Mouse (Mus musculus) CH12.LX (cell line): Measurements from ENCODE around the gene Nt5c2. TPM values are rescaled to one million over a fixed set of nuclear protein-coding genes. Genes with fewer than 3 reads are reported as not detected.

Source experiments
- DNase-seq: peaks from one replicate; pipeline ENCODE4 v3.0.0-alpha.2; 2013; ENCODE audit errors: extremely low read depth
- H3K27ac ChIP-seq: 2 replicates; pipeline ENCODE4 v1.5.1; 2012; ENCODE audit warnings: low read depth, mild to moderate bottlenecking, control low read depth, moderate library complexity; ENCODE audit not compliant: insufficient read depth
- H3K27me3 ChIP-seq: replicated peaks from 2 replicates; pipeline ENCODE3; 2012; ENCODE audit warnings: inconsistent platforms
- H3K36me3 ChIP-seq, 2 experiments: replicated peaks in 1 of 2; 2 replicates each; pipeline versions ENCODE3 to v1.6.1; 2012; ENCODE audit warnings: inconsistent platforms in 1 of 2, low read length in 1 of 2, mild to moderate bottlenecking in 1 of 2, mixed read lengths in 1 of 2, moderate library complexity in 1 of 2; ENCODE audit not compliant: control insufficient read depth in 1 of 2, insufficient read depth in 1 of 2
- H3K4me1 ChIP-seq, 2 experiments: 2 replicates each; pipeline ENCODE4 v1.6.1; 2012; ENCODE audit warnings: inconsistent platforms in 1 of 2, moderate library complexity in 1 of 2; ENCODE audit not compliant: insufficient read depth in 2 of 2, control insufficient read depth in 1 of 2
- H3K4me2 ChIP-seq: 2 replicates; pipeline ENCODE4 v1.6.1; 2012; ENCODE audit warnings: low read depth, mild to moderate bottlenecking, control low read depth; ENCODE audit not compliant: poor library complexity, insufficient read depth, severe bottlenecking
- H3K4me3 ChIP-seq, 3 experiments: fragments of 150-350 bp in 1 of 3; sonication (generic) in 1 of 3; replicated peaks in 1 of 3; 2 replicates each; pipeline versions ENCODE3 to v1.5.1; 2011 to 2012; ENCODE audit warnings: low read depth in 2 of 3, low read length in 2 of 3, mild to moderate bottlenecking in 2 of 3, moderate library complexity in 2 of 3, control low read depth in 1 of 3, improper control_type of control experiment in 1 of 3, inconsistent platforms in 1 of 3, mixed read lengths in 1 of 3; ENCODE audit not compliant: poor library complexity in 1 of 3
- H3K79me2 ChIP-seq: replicated peaks from 2 replicates; pipeline ENCODE4 v1.6.1; 2012; ENCODE audit warnings: mild to moderate bottlenecking, moderate library complexity; ENCODE audit not compliant: control insufficient read depth, poor library complexity, insufficient read depth, severe bottlenecking; ENCODE audit errors: extremely low read depth
- H3K9ac ChIP-seq: 2 replicates; pipeline ENCODE4 v1.6.1; 2012; ENCODE audit warnings: low read depth, mild to moderate bottlenecking, control low read depth, moderate library complexity; ENCODE audit not compliant: insufficient read depth
- H3K9me3 ChIP-seq: replicated peaks from 2 replicates; pipeline ENCODE3; 2012; ENCODE audit warnings: low read length, inconsistent platforms, mixed read lengths
- BHLHE40 ChIP-seq: IDR thresholded peaks from 2 replicates; pipeline ENCODE4 v1.6.1; 2011; ENCODE audit warnings: mild to moderate bottlenecking, low read depth, low read length, improper control_type of control experiment
- CHD1 ChIP-seq: IDR thresholded peaks from 2 replicates; pipeline ENCODE4 v1.6.1; 2012; ENCODE audit warnings: low read depth, low read length, improper control_type of control experiment, inconsistent platforms
- CHD2 ChIP-seq: IDR thresholded peaks from 2 replicates; pipeline ENCODE4 v1.6.1; 2011; ENCODE audit warnings: low read length, improper control_type of control experiment
- ELF1 ChIP-seq: IDR thresholded peaks from 2 replicates; pipeline ENCODE4 v1.6.1; 2014; ENCODE audit warnings: low read depth, mild to moderate bottlenecking, inconsistent platforms, low read length, improper control_type of control experiment
- GABPA ChIP-seq: IDR thresholded peaks from 2 replicates; pipeline ENCODE4 v1.6.1; 2012; ENCODE audit warnings: low read depth, low read length, improper control_type of control experiment, inconsistent platforms; ENCODE audit not compliant: insufficient replicate concordance
- HCFC1 ChIP-seq: IDR thresholded peaks from 2 replicates; pipeline ENCODE4 v1.6.1; 2012; ENCODE audit warnings: low read depth, mild to moderate bottlenecking, inconsistent platforms, low read length, improper control_type of control experiment
- IRF4 ChIP-seq: IDR thresholded peaks from 2 replicates; pipeline ENCODE4 v1.6.1; 2014; ENCODE audit warnings: low read depth, mild to moderate bottlenecking, inconsistent platforms, low read length, improper control_type of control experiment
- JUN ChIP-seq: IDR thresholded peaks from 2 replicates; pipeline ENCODE4 v1.6.1; 2011; ENCODE audit warnings: low read depth, mild to moderate bottlenecking, low read length, improper control_type of control experiment, moderate library complexity; ENCODE audit not compliant: insufficient read depth
- JUND ChIP-seq: conservative IDR thresholded peaks from 2 replicates; pipeline ENCODE4 v1.6.1; 2011; ENCODE audit warnings: low read depth, low read length, improper control_type of control experiment
- MEF2A ChIP-seq: IDR thresholded peaks from 2 replicates; pipeline ENCODE4 v1.6.1; 2014; ENCODE audit warnings: low read depth, mild to moderate bottlenecking, inconsistent platforms, low read length, improper control_type of control experiment, borderline replicate concordance
- MYC ChIP-seq: IDR thresholded peaks from 2 replicates; pipeline ENCODE4 v1.6.1; 2011; ENCODE audit warnings: low read depth, mild to moderate bottlenecking, improper control_type of control experiment, low read length
- RAD21 ChIP-seq: IDR thresholded peaks from 2 replicates; pipeline ENCODE4 v1.6.1; 2011; ENCODE audit warnings: low read depth, mild to moderate bottlenecking, low read length, improper control_type of control experiment, moderate library complexity
- RCOR1 ChIP-seq: conservative IDR thresholded peaks from 2 replicates; pipeline ENCODE4 v1.6.1; 2012; ENCODE audit warnings: low read depth, mild to moderate bottlenecking, inconsistent platforms, low read length, improper control_type of control experiment
- TBP ChIP-seq: conservative IDR thresholded peaks from 2 replicates; pipeline ENCODE4 v1.6.1; 2011; ENCODE audit warnings: low read depth, low read length, improper control_type of control experiment
- UBTF ChIP-seq: IDR thresholded peaks from 2 replicates; pipeline ENCODE4 v1.6.1; 2012; ENCODE audit warnings: low read depth, mild to moderate bottlenecking, inconsistent platforms, low read length, improper control_type of control experiment, moderate library complexity
- ZC3H11A ChIP-seq: IDR thresholded peaks from 2 replicates; pipeline ENCODE4 v1.6.1; 2012; ENCODE audit warnings: low read depth, mild to moderate bottlenecking, inconsistent platforms, low read length, improper control_type of control experiment
- dilution Hi-C: fragments of 300-500 bp; cut with MboI; formaldehyde crosslinking; loops from 2 replicates; pipeline ENCODE4 v1.14.3; 2020; ENCODE audit warnings: low sequenced_read_pairs; ENCODE audit not compliant: extremely low pct_unique_long_range_greater_than_20kb, extremely low pct_ligation_motif_present
- in situ Hi-C: fragments of 300-500 bp; cut with MboI; formaldehyde crosslinking; loops from 3 replicates; pipeline ENCODE4 v1.14.3; 2019; ENCODE audit warnings: low sequenced_read_pairs, low pct_ligation_motif_present, low pct_unique_long_range_greater_than_20kb, mixed read lengths
- polyA plus RNA-seq: library from polyadenylated mRNA; unstranded; fragments of >175 nt; gene quantifications from 2 replicates; pipeline ENCODE4 v1.2.1, GENCODE M21; 2012; ENCODE audit warnings: low read depth; ENCODE audit not compliant: insufficient read length
- total RNA-seq, 2 experiments: library from RNA; depleted of rRNA; stranded (reverse); fragments of 300-350 nt in 1 of 2; fragments of >200 nt in 1 of 2; gene quantifications; 2 replicates each; pipeline ENCODE4 v1.2.3; 2012 to 2014

Gene Nt5c2
- total and polyA plus RNA-seq, 3 experiments = 15.1 to 62.9 (median 21.1) TPM

- TF ChIP-seq ZC3H11A (no peak), BHLHE40 (no peak), TBP (no peak), GABPA (no peak), MEF2A (no peak), RAD21 (no peak), ELF1 (no peak), MYC (no peak), CHD1 (no peak), IRF4 (no peak), HCFC1 (no peak), UBTF (no peak), RCOR1 (no peak), CHD2 (no peak)
- peaks cover 5 to 14% of the 10 kb centered on the region in 2 experiments for H3K4me1 ChIP-seq
- H3K27me3 ChIP-seq = no peaks in the 10 kb centered on the region
- no peak overlapping the region for H3K27ac ChIP-seq
- H3K4me3 ChIP-seq = no peak overlapping the region
- in situ Hi-C loops (loop anchor here (10.0 kb wide), 1 partner anchor 324 kb away; the partner anchor contains the start of gene Cyp17a1), dilution Hi-C loops (no loop called here)
- H3K9ac ChIP-seq = no peak overlapping the region
- no peak for DNase-seq
- no peaks in the 10 kb centered on the region for H3K79me2 ChIP-seq
- H3K4me2 ChIP-seq = no peak overlapping the region
- no peaks in the 10 kb centered on the region for H3K36me3 ChIP-seq
- H3K9me3 ChIP-seq = no peaks in the 10 kb centered on the region
Observed at GRCm38 (mm10) chr19:46998953-46999352, 16.0 kb downstream of the Nt5c2 start.

GRCm38 (mm10) chr19:46998168-46998870, 16.6 kb downstream of the Nt5c2 start:
- no peaks in the 10 kb centered on the region for H3K9me3 ChIP-seq
- in situ Hi-C loops = loop anchor here (10.0 kb wide), 1 partner anchor 324 kb away; the partner anchor contains the start of gene Cyp17a1
- no peaks in the 10 kb centered on the region for H3K36me3 ChIP-seq
- peaks cover 0 to 11% of the 10 kb centered on the region in 2 experiments; a peak in 2 of 4 replicates for H3K4me1 ChIP-seq
- no peaks in the 10 kb centered on the region for H3K79me2 ChIP-seq
- no peak overlapping the region for H3K4me2 ChIP-seq
- TF ChIP-seq JUN (peak; percentile 62), JUND (0 out of 2 replicates have a peak, but pooled peaks have one; percentile 29), CHD2 (no peak)
- H3K9ac ChIP-seq = no peak overlapping the region
- dilution Hi-C loops = no loop called here
- H3K27ac ChIP-seq = no peak overlapping the region
- H3K27me3 ChIP-seq = no peaks in the 10 kb centered on the region
- no peak for DNase-seq
- H3K4me3 ChIP-seq = no peak overlapping the region
